Mouse (Mus musculus) kidney, adult 8-10 months (tissue): Measurements from ENCODE around the gene Wfdc10.

ENCODE experiments used
- DNase-seq, 2 experiments: peaks; one replicate each; pipeline ENCODE4 v3.0.0; 2022

Gene Wfdc10

GRCm38 (mm10) chr2:164655858-164656257, at the start of gene Wfdc10:
TSS of gene Wfdc10 (plus strand) at chr2:164656046.
- peak; percentile 18 to 52 for DNase-seq

- no peak for DNase-seq
Observed at GRCm38 (mm10) chr2:164608781-164609180, 47.1 kb upstream of the Wfdc10 start.

- peak; percentile 5 to 28 for DNase-seq
Observed at GRCm38 (mm10) chr2:164613471-164613870, 42.4 kb upstream of the Wfdc10 start, which contains the start of the genes Wfdc6b and Wfdc8. TSS of gene Wfdc6b (plus strand) at chr2:164613522. TSS of gene Wfdc8 (minus strand) at chr2:164613626.

GRCm38 (mm10) chr2:164615386-164615785, 40.5 kb upstream of the Wfdc10 start:
- DNase-seq = no peak

- DNase-seq = no peak
Observed at GRCm38 (mm10) chr2:164619050-164619449, 36.8 kb upstream of the Wfdc10 start.

GRCm38 (mm10) chr2:164621775-164622174, 34.1 kb upstream of the Wfdc10 start:
- no peak for DNase-seq

GRCm38 (mm10) chr2:164635266-164635665, 20.6 kb upstream of the Wfdc10 start:
- no peak for DNase-seq

GRCm38 (mm10) chr2:164638696-164639095, 17.1 kb upstream of the Wfdc10 start, which contains the start of gene Wfdc16:
TSS of gene Wfdc16 (minus strand) at chr2:164638796.
- peak in 1 of 2 experiments; percentile 14 for DNase-seq

- DNase-seq = peak; percentile 26 to 43
Observed at GRCm38 (mm10) chr2:164641129-164641528, 14.7 kb upstream of the Wfdc10 start.

- DNase-seq = no peak
Observed at GRCm38 (mm10) chr2:164641881-164642673, 13.8 kb upstream of the Wfdc10 start.

- no peak for DNase-seq
Observed at GRCm38 (mm10) chr2:164656483-164656882, 637 bp downstream of the Wfdc10 start, which contains the start of gene Wfdc9. TSS of gene Wfdc9 (minus strand) at chr2:164656583.

- peak; percentile 30 to 59 for DNase-seq
Observed at GRCm38 (mm10) chr2:164664851-164665250, 9.0 kb downstream of the Wfdc10 start.

- no peak for DNase-seq
Observed at GRCm38 (mm10) chr2:164670261-164670660, 14.4 kb downstream of the Wfdc10 start.

- DNase-seq = no peak
Observed at GRCm38 (mm10) chr2:164670938-164671337, 15.1 kb downstream of the Wfdc10 start.

GRCm38 (mm10) chr2:164673987-164674386, 18.1 kb downstream of the Wfdc10 start, which contains the start of gene Wfdc11:
TSS of gene Wfdc11 (minus strand) at chr2:164674087.
- no peak for DNase-seq

GRCm38 (mm10) chr2:164676103-164676502, 20.3 kb downstream of the Wfdc10 start:
- no peak for DNase-seq

- DNase-seq = no peak
Observed at GRCm38 (mm10) chr2:164676916-164677685, 21.3 kb downstream of the Wfdc10 start.

GRCm38 (mm10) chr2:164678848-164679625, 23.2 kb downstream of the Wfdc10 start:
- DNase-seq = peak; percentile 70 to 86

GRCm38 (mm10) chr2:164679906-164680305, 24.1 kb downstream of the Wfdc10 start:
- DNase-seq = no peak

GRCm38 (mm10) chr2:164684807-164685206, 29.0 kb downstream of the Wfdc10 start, which contains the start of gene Wfdc13:
TSS of gene Wfdc13 (plus strand) at chr2:164685107.
- no peak for DNase-seq

GRCm38 (mm10) chr2:164698201-164698600, 42.4 kb downstream of the Wfdc10 start, which contains the start of gene Spint4:
TSS of gene Spint4 (plus strand) at chr2:164698501.
- DNase-seq = no peak

GRCm38 (mm10) chr2:164700959-164701358, 45.1 kb downstream of the Wfdc10 start:
- DNase-seq = no peak
